In the genomic region with DNA sequence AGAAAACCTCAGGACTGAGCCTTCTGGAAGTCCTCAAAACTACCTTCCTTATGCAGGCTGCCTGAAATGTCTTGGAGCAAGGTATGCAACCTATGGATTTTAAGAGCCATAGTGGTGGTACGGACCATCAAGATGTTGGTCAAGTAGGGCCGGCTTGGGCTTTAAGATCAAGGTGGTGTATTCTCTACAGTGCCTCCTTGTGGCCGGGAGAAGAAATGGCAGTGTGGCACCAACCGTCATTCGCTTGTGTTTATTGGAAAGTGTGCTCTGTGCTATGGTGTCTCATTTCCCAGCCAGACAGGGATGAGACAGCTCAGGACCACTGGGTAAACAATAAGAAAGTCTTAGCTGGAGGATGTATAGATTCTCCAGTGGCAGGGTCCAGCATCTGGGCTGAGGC, we compare ENCODE assay signal across 13 mouse cellular contexts.
DNase-seq lines count a peak whose midpoint lies in the region; TF ChIP-seq lines count a peak whose summit lies in the region.
"Had no signal": no experiment of that assay in that cellular context is flagged by ENCODE, and none has a peak within 500 bp of the region (broad histone marks: within the 10 kb centered on the region; RNA-seq: fewer than 3 reads in every experiment).

No protein-coding gene starts in this region.

- H3K27me3 ChIP-seq in testis, adult 2 months (ENCODE audit: control insufficient read depth, insufficient read depth, low read length): no peaks in the 10 kb centered on the region
- H3K27me3 ChIP-seq: embryonic facial prominence, embryonic 12.5 days; midbrain, embryonic 12.5 days had no signal

- no peaks in the 10 kb centered on the region for H3K4me1 ChIP-seq in testis, adult 2 months (ENCODE audit: control insufficient read depth, insufficient read depth, low read length)
- H3K4me1 ChIP-seq: embryonic facial prominence, embryonic 12.5 days; liver, embryonic 15.5 days had no signal

- DNase-seq in adrenal gland, postnatal 14 days: peak; percentile 9
- no peak for DNase-seq in adrenal gland, postnatal 25 days
- peak; percentile 9 for DNase-seq in kidney, adult 9 months
- DNase-seq in kidney, postnatal 4 days: no peak
- DNase-seq in testis, postnatal 14 days (ENCODE audit: low spot score): no peak
- peak; percentile 39 for DNase-seq in naive thymus-derived CD4-positive, alpha-beta T cell, adult 2 months (ENCODE audit: low read depth)
- no peak for DNase-seq in T-cell, adult 2 months (ENCODE audit: low spot score)
- DNase-seq: layer of hippocampus, postnatal 36 days; thymus, postnatal 36 days had no signal

- no peak for TF ChIP-seq POLR2A in testis, adult 2 months (IDR thresholded peaks at IDR 0.05; ENCODE audit: control insufficient read depth, low read depth, low read length)

- H3K36me3 ChIP-seq in testis, adult 2 months (ENCODE audit: control insufficient read depth, insufficient read depth, low read length): no peaks in the 10 kb centered on the region
- H3K36me3 ChIP-seq: embryonic facial prominence, embryonic 12.5 days; liver, embryonic 15.5 days; midbrain, embryonic 12.5 days had no signal

- TF ChIP-seq CTCF in testis, adult 2 months (IDR thresholded peaks at IDR 0.05; ENCODE audit: control insufficient read depth, insufficient read depth, insufficient replicate concordance, low read depth, low read length): peak; percentile 38; the same call in 1 of the 2 replicates

- H3K27ac ChIP-seq in testis, adult 2 months (ENCODE audit: control insufficient read depth, insufficient read depth, low read depth, low read length): no peak overlapping the region
- H3K27ac ChIP-seq: embryonic facial prominence, embryonic 12.5 days; liver, embryonic 15.5 days; midbrain, embryonic 12.5 days had no signal

- H3K4me3 ChIP-seq in testis, adult 2 months (ENCODE audit: control insufficient read depth, low read depth, low read length): no peak overlapping the region
- H3K4me3 ChIP-seq: embryonic facial prominence, embryonic 12.5 days; liver, embryonic 15.5 days; midbrain, embryonic 12.5 days had no signal

Comparison
In these comparisons a context has a peak if more than half of its experiments do, and no peak if none do; other contexts are left out.
1. DNase-seq: peak in adrenal gland, postnatal 14 days (single experiment), kidney, adult 9 months (single experiment) and naive thymus-derived CD4-positive, alpha-beta T cell, adult 2 months (single experiment); none in adrenal gland, postnatal 25 days (single experiment), kidney, postnatal 4 days (0 of 2), testis, postnatal 14 days (single experiment) and T-cell, adult 2 months (single experiment).